Mouse (Mus musculus) A20 (cell line): ENCODE results near the gene Hexa.

Experiments
- DNase-seq: peaks from one replicate; pipeline ENCODE4 v3.0.0-alpha.2; 2011; ENCODE audit warnings: low read depth, low spot score

Gene Hexa

DNA sequence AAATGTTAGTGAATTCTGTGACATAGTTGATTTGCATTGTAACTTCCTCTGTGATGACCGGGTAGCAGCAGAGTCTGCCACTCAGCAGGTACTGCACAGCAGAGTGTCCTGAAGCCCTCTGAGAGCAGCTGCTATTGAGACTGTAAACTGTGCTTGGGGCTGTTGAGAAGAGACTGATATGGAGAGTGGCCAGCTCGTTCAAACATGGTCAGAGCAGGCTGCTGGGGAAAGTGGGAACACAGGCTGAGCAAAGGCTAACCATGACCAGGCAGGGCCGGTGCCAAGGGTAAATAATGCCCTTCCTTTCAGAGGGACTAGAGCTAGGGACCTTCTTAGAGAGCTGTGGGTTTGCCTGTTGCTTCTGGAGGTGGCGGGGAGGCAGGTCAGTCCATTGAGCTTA, 14.4 kb downstream of the Hexa start:
- DNase-seq = no peak

DNA sequence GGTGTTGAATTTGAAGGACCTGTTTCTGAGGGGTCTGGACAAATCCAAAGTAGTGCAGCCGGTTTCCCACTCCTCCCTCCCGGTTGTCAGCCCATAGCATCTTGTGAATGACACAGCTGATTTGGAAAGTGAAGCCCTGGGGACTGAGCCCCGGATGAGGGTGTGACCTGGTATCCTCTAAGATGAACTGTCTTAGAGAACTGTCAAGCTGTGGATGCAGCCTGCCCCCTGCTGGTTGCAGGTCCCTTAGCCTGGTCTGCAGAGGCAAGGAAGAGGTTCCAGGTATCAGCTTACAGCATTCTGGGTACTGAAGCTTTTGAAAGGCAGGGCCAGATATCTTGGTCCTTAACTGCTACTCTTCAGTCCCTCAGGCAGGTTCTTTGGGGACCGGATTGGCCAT, 26.3 kb downstream of the Hexa start:
- peak; percentile 81 for DNase-seq

DNA sequence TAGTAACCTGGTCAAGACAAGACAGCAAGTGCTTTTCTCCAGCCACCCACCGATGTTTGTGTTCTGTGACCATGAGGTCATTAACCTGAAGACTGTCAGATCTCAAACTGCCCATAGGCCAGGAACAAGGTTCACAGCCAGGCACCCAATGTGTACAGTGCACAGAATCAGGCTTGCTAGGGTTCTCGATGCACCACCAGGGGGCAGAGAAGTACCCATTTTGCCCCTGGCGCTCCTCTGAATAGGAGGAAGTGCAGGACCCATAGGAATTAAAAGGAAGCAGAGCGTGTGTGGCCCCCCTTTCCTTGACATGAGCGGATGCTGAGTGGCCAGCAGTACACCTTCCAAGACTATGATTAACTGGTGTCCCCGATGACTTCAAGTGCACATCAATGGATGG, 27.8 kb downstream of the Hexa start:
- peak; percentile 71 for DNase-seq

DNA sequence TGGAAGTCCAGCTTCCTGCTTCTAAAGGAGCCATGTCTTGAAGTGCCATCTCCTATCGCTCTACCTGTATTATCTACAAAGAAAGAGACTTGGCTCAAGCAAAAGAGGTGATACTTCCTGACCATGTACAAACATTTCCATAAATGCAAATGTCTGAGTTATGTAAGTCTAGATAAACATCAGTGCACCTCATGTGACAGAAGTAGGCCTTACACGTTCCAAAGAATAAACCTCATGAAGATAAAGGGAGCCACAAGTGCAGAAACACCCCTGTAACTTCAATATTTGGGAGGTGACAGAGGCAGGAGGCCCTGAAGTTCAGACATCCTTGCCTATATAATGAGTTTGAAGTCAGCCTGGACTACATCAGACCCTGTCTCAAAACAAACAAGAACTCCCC, 32.5 kb downstream of the Hexa start:
- DNase-seq = no peak

DNA sequence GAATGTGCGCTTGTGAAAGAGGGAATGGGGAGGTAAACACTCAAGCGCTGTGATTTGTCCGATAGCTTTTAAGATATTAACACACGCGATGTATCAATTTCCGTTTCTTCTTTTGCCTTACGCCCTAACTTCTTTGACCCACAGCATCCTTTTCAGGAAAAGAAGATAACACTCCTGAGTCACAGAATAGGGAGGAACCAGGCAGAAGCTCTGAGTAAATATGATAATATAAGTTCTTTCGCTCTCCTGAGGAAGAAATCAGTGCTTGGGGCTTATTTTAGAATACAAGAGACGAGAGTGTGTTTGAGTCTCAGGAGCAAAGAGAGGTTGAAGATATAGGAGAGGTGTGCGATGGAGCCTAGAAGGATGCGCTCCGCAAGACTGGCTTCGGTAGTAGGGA, 38.1 kb downstream of the Hexa start:
- DNase-seq = no peak

DNA sequence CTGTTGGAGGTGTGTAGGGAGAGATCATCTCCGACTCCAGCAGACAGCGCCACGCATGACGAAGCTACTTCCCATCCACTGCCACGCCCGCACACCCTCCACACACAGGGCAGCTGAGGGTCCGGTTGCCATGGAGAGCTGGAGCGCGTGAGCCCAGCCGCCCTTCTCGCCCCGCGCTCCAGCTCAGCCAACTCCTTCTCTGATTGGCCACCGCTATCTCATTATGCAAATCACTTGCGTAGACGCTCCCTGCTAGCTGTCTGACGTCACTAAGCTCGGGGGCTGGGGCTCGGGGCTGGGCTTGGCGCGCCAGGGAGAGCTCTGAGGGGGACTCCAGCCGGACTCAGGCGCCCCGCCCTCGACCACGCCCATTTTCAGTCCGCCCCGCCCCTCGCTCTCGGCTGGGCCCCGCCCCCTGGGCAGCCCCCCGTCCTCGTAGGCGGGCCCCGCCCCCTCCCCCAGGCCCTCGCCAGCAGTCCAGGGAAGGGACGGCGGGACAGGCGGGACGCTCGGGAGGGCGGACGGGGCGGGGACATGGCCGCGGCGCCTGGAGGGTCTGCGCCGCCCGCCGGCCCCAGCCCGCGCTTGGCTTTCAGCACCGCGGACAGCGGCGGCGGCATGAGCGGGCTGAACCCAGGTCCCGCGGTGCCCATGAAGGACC, 38.6 kb downstream of the Hexa start, which contains the start of gene Celf6:
Gene Celf6, plus strand, starts transcription at position 74 of the 661 bp plus-strand sequence.
- peak; percentile 86 for DNase-seq

DNA sequence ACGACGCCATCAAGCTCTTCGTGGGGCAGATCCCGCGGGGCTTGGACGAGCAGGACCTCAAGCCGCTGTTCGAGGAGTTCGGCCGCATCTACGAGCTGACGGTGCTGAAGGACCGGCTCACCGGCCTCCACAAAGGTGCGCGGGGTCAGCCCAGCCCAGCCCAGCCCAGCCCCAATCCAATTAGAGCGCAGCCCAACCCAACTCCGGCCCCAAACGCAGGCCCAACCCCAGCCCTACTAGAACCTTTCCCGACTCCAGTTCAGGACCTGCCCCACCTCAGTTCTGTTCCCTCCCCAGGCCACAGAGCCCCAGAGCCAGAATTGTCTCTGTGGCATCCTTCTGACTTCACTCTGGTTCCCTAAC, 39.1 kb downstream of the Hexa start:
- no peak for DNase-seq

DNA sequence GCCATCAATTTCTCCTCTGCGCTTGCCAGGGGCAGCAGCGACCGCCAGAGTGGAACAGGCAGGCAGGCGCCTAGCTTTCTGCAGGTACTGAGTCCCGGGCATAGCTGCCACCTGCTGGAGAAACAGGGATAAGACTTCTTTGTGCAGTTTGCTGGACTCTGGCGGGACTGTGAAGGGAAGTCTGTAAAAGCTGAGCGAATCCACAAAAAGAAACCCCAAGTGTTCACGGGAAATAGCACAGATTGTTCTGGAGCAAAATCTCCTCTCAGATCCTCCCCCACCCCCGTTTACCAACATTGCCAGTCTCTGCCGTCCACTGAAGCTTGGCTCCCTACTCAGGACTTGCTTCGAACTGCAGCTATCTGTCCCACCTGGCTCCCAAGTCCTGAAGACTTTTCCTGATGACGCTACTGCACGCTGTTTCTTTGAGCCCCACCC, 45.5 kb downstream of the Hexa start:
- peak; percentile 73 for DNase-seq

DNA sequence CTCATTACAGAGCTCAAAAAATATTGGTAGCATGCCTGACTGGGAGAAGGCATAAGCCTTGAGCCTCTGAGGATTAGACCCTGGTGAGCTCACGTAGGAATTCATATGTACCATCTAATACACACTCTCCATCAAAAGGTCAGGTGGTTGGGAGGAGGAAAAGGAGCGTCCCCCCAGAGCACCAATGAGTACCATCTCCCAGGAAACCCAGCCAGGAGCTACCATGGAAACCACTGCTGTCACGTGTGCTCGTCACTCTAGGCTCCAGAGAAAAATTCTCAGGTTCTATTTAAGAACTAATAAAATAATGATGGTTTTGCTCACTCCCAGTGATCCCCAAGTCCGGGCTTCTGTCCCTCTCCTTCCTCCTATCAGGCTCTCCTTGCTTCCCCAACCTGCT, 48.9 kb downstream of the Hexa start:
- no peak for DNase-seq

DNA sequence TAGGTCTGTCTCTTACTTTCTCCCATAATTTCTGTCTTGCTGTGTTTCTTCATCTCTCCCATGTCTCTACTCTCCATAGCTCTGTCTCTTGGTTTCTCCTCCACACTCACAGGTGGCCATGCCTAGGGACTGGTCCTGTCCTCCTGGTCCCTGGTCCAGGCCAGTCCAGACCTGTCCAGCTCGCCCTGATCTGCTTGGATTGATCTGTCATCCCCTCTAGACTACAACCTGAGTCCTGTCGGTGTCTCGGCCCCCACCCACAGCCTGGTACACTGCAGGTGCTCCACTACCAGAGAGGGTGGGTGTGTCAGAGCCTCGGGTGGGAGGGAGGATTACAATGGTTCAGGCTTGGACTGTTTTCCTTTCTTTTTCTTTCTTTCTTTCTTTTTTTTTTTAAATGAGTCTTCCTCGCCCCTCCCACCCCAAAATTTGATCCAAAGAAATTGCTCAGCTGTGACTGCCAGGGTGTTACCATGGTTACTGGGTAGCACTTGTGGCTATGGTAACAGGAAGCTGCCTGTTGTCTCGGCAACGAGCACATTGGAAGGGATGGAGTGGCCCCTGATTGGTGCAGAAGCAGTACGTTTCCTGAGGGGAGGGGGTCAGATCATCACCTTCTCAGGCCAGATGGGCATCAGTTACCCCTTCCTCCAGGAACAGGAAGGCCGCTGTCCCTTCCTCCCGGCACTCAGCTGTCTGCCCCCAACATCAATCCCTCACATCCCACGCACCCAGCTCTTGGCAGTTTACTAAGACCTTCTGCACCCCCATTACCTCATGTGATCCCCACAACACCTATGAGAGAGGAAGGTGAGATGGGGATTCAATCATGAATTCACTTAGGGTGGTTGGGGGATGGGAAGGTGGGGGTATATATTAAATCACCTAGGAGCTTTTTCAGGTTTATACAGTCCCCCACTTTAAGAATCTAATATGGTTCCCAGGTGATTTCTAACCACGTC, 49.7 kb downstream of the Hexa start:
- no peak for DNase-seq

DNA sequence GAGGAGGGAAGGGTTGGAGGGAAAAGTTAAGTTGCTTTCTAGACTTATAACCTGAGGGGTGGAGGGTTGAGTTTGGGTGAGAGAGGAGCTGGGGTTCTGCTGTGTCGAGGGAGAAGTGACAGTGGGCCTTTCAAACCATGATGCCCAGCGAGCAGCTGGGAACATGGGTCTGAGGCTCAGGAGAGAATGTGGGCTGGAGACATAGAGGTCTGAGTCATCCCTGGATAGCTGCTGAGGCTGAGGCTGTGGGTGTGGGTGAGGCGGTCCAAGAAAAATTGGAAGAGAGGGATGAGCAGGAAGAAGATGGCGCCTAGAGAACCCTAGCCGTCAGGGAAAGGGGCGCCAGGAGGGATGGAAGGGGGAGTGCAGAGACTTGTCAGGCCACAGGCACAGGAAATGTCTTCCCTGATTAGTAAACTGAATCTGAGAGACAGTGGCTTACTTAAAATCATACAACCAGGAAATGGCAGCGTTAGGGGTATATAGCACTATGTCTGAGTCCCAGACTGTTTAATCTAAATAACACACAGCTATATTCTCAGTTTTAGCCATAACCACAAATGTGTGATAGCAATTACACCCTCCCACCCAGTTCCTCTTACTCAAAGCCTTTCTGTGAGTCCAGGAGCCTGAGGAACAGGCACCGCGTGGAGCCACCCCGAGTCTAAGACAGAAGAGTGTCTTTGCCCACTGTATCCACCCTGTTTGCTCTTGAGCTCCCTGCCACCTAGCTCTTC, 50.5 kb downstream of the Hexa start:
- DNase-seq = no peak

DNA sequence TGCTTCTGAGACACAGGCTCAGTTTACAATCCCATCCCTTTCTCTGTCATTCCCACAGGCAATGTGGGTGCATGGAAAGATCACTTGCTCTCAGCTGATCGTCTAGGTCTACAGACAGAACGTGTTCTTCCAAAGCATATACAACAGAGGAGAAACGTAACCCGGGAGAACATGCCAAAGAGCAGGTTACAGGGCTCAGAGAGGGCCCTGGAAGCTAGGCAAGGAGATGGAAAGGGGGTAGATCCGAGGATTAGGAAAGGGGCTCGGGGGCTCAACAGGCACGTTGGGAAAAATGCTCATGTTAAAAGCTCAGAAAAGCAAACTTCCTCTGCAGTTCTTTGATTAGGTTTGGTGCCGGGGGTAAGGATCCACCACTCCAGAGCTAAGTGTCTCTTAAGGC, 62.3 kb downstream of the Hexa start:
- no peak for DNase-seq

DNA sequence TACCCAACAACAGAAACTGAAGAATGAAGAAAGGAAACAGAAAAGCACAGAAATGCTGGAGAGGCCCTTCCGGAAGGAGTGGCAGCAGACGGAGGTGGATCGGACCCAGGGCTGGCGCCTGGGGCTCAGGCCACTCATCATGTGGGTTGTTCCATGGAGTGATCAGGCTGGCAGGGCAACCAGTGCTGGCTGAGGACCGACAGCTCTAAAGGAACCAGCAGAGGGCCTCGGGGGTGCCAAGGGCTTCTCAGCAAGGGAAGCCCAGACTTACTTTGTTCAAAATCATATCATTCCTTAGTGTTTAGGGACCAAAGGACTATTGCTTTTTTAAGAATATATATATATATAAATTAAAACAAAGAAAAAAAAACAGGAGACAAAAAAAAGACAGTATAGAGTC, 66.6 kb downstream of the Hexa start:
- no peak for DNase-seq

DNA sequence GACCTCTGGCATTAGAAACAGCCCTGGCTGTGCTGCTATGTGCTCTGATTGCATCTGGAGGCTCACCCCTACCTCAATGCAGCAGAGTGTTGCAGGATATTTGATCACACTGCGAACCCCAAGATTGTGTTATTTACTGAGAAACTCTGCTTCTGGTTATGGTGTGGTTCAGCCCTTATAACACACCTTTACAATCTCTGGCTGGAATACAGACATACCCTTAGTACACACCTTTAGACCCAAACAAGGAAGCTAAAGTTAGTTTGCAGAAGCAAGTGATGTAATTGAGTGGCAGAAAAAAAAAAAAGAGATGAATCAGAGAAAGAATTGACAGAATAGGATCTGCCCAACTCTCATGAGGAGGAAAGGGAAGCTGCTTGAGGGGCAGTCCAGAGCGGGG, 71.6 kb downstream of the Hexa start:
- no peak for DNase-seq
